Mouse (Mus musculus): ENCODE results near the gene Taok1. TPM values are rescaled to one million over a fixed set of nuclear protein-coding genes. Genes with fewer than 3 reads are reported as not detected.

The Taok1 gene
- total and polyA plus RNA-seq, 2 experiments from 2014 or later = 30.8 to 87.4 TPM

GRCm38 (mm10) chr11:77491502-77492291, 115.9 kb downstream of the Taok1 start:
- peak; percentile 59 for ATAC-seq
- Histone ChIP-seq H3K36me3 (ENCODE audit: insufficient read depth) (no peaks in the 10 kb centered on the region), H3K27ac (ENCODE audit: low read depth, low read length) (peak overlapping the region; percentile 96), H3K9me3 (ENCODE audit: low read length) (no peaks in the 10 kb centered on the region), H3K9ac (peak overlapping the region; percentile 64), H3K27me3 (ENCODE audit: insufficient read depth, low read length) (no peaks in the 10 kb centered on the region), H3K4me2 (ENCODE audit: low read depth) (peak overlapping the region; percentile 95), H3K4me1 (ENCODE audit: insufficient read depth) (peaks cover 34% of the 10 kb centered on the region), H3K4me3 (ENCODE audit: low read depth, low read length) (peak overlapping the region; percentile 97)
- TF ChIP-seq CTCF (IDR thresholded peaks at IDR 0.05; ENCODE audit: low read depth) = 0 out of 2 replicates have a peak, but pooled peaks have one; percentile 5
- peak; percentile 46 for DNase-seq
- under 1% methylated on average over 23 of the region's 23 CpGs for WGBS

- ATAC-seq (peak; percentile 81), DNase-seq (peak; percentile 98)
- Histone ChIP-seq H3K27me3 (ENCODE audit: insufficient read depth, low read length) (no peaks in the 10 kb centered on the region), H3K4me2 (ENCODE audit: low read depth) (peak overlapping the region; percentile 95), H3K36me3 (ENCODE audit: insufficient read depth) (no peaks in the 10 kb centered on the region), H3K4me3 (ENCODE audit: low read depth, low read length) (peak overlapping the region; percentile 97), H3K27ac (ENCODE audit: low read depth, low read length) (peak overlapping the region; percentile 96), H3K9ac (peak overlapping the region; percentile 98), H3K4me1 (ENCODE audit: insufficient read depth) (peaks cover 40% of the 10 kb centered on the region), H3K9me3 (ENCODE audit: low read length) (no peaks in the 10 kb centered on the region)
- TF ChIP-seq CTCF (IDR thresholded peaks at IDR 0.05; ENCODE audit: low read depth) = peak; percentile 99
- WGBS = 2% methylated on average over 13 of the region's 13 CpGs
Observed at GRCm38 (mm10) chr11:77491123-77491501, 116.5 kb downstream of the Taok1 start.

GRCm38 (mm10) chr11:77490451-77490850, 117.2 kb downstream of the Taok1 start:
- Histone ChIP-seq H3K9me3 (ENCODE audit: low read length) (no peaks in the 10 kb centered on the region), H3K4me3 (ENCODE audit: low read depth, low read length) (peak overlapping the region; percentile 97), H3K36me3 (ENCODE audit: insufficient read depth) (no peaks in the 10 kb centered on the region), H3K4me1 (ENCODE audit: insufficient read depth) (peaks cover 47% of the 10 kb centered on the region), H3K9ac (peak overlapping the region; percentile 98), H3K27me3 (ENCODE audit: insufficient read depth, low read length) (no peaks in the 10 kb centered on the region), H3K27ac (ENCODE audit: low read depth, low read length) (peak overlapping the region; percentile 96), H3K4me2 (ENCODE audit: low read depth) (peak overlapping the region; percentile 95)
- ATAC-seq (no peak), DNase-seq (peak; percentile 40)
- 55% methylated on average over 6 of the region's 6 CpGs for WGBS
- TF ChIP-seq CTCF (IDR thresholded peaks at IDR 0.05; ENCODE audit: low read depth) = no peak

GRCm38 (mm10) chr11:77489591-77490235, 117.9 kb downstream of the Taok1 start, which contains the start of gene Ankrd13b:
Gene Ankrd13b, minus strand, starts transcription at chr11:77489678.
- H3K4me1 ChIP-seq (ENCODE audit: insufficient read depth) = peaks cover 46% of the 10 kb centered on the region
- DNase-seq (peak; percentile 79), ATAC-seq (peak; percentile 50)
- H3K27me3 ChIP-seq (ENCODE audit: insufficient read depth, low read length) = no peaks in the 10 kb centered on the region
- H3K36me3 ChIP-seq (ENCODE audit: insufficient read depth) = no peaks in the 10 kb centered on the region
- peak within 1 kb of the TSS; percentile 95 for H3K4me2 ChIP-seq (ENCODE audit: low read depth)
- TF ChIP-seq CTCF (IDR thresholded peaks at IDR 0.05; ENCODE audit: low read depth) = no peak
- peak within 1 kb of the TSS; percentile 98 for H3K9ac ChIP-seq
- peak within 1 kb of the TSS; percentile 96 for H3K27ac ChIP-seq (ENCODE audit: low read depth, low read length)
- under 1% methylated on average over 52 of the region's 87 CpGs for WGBS
- peak within 1 kb of the TSS; percentile 97 for H3K4me3 ChIP-seq (ENCODE audit: low read depth, low read length)
- no peaks in the 10 kb centered on the region for H3K9me3 ChIP-seq (ENCODE audit: low read length)

- 4% methylated on average over 47 of the region's 55 CpGs for WGBS
- Histone ChIP-seq H3K4me1 (ENCODE audit: insufficient read depth) (peaks cover 42% of the 10 kb centered on the region), H3K4me2 (ENCODE audit: low read depth) (peak overlapping the region; percentile 95), H3K27ac (ENCODE audit: low read depth, low read length) (peak overlapping the region; percentile 96), H3K36me3 (ENCODE audit: insufficient read depth) (no peaks in the 10 kb centered on the region), H3K9ac (peak overlapping the region; percentile 98), H3K4me3 (ENCODE audit: low read depth, low read length) (peak overlapping the region; percentile 97), H3K9me3 (ENCODE audit: low read length) (no peaks in the 10 kb centered on the region), H3K27me3 (ENCODE audit: insufficient read depth, low read length) (no peaks in the 10 kb centered on the region)
- ATAC-seq (peak; percentile 4; the same call in 1 of the 2 replicates), DNase-seq (peak; percentile 76)
- TF ChIP-seq CTCF (IDR thresholded peaks at IDR 0.05; ENCODE audit: low read depth) = 0 out of 2 replicates have a peak, but pooled peaks have one; percentile 3
Observed at GRCm38 (mm10) chr11:77488771-77489581, 118.6 kb downstream of the Taok1 start.

- peak overlapping the region; percentile 58 for H3K27ac ChIP-seq (ENCODE audit: low read depth, low read length)
- 0 out of 2 replicates have a peak overlapping the region, but pooled peaks have one; percentile 97 for H3K4me3 ChIP-seq (ENCODE audit: low read depth, low read length)
- H3K4me1 ChIP-seq (ENCODE audit: insufficient read depth) = peaks cover 42% of the 10 kb centered on the region
- no peaks in the 10 kb centered on the region for H3K27me3 ChIP-seq (ENCODE audit: insufficient read depth, low read length)
- 0 out of 2 replicates have a peak overlapping the region, but pooled peaks have one; percentile 22 for H3K9ac ChIP-seq
- peak; percentile 27 for TF ChIP-seq CTCF (IDR thresholded peaks at IDR 0.05; ENCODE audit: low read depth)
- ATAC-seq = peak; percentile 10; the same call in 1 of the 2 replicates
- H3K9me3 ChIP-seq (ENCODE audit: low read length) = no peaks in the 10 kb centered on the region
- DNase-seq = peak; percentile 76
- WGBS = 15% methylated on average over 5 of the region's 5 CpGs
- no peaks in the 10 kb centered on the region for H3K36me3 ChIP-seq (ENCODE audit: insufficient read depth)
- peak overlapping the region; percentile 95 for H3K4me2 ChIP-seq (ENCODE audit: low read depth)
Observed at GRCm38 (mm10) chr11:77486798-77487197, 120.8 kb downstream of the Taok1 start.

Measured in forebrain, postnatal 0 days (tissue).